Mouse (Mus musculus): ENCODE data around the gene Nkain4.

DNA sequence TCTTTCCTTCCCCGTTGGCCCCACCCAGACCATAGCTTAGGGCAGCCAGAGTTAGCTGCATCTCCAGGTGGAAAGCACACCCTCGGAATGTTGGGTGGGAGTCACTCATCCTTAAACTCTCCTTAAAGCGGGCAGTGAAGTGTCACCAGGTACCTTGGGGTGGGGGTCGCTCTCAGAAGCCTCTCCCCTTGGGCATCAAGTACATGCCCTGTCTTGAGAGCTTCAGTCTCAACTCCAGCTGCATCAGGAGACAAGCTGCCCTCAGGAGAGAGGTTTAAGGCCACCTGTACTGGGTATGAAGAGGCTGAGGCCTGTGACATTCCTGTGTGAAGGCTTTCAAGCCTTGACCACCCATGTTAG lies 64.6 kb downstream of the Nkain4 start:
- no peak for TF ChIP-seq CTCF (IDR thresholded peaks at IDR 0.05)
- no peak for TF ChIP-seq EP300 (IDR thresholded peaks at IDR 0.05)
